Mouse (Mus musculus): Measurements from ENCODE around the gene Dtnb.

- TF ChIP-seq CTCF (IDR thresholded peaks at IDR 0.05; ENCODE audit: low read depth, low read length) (no peak), POLR2A (IDR thresholded peaks at IDR 0.05; ENCODE audit: borderline replicate concordance, low read depth, low read length) (no peak)
Measured at GRCm38 (mm10) chr12:3789626-3790185, 217.5 kb downstream of the Dtnb start.

All from bone marrow macrophage, adult 2 months (primary cell).